Mouse (Mus musculus) v-Abl transformed pro-B cells (cell line): ENCODE results near the gene Cercam.
"Not testable (repeated sequence)": the region's sequence is repeated elsewhere in the genome, so short reads cannot be mapped to it uniquely, and the experiment has no call there.

Experiments
- in situ Hi-C, 2 experiments: fragments of 400-800 bp; cut with MboI; formaldehyde crosslinking; loops; one replicate each; pipeline ENCODE4 v1.15.1; 2025; ENCODE audit not compliant: unreplicated experiment in 2 of 2

Cercam gene

GRCm38 (mm10) chr2:29852957-29853485 is 15.9 kb upstream of the Cercam start:
- in situ Hi-C loops = no loop called here

GRCm38 (mm10) chr2:29853736-29854135 is 15.2 kb upstream of the Cercam start:
- in situ Hi-C loops = no loop called here

- in situ Hi-C loops = loop anchor here (5.0 kb wide), 2 partner anchors 38 to 88 kb away; no protein-coding TSS in a partner anchor
These were observed 13.3 kb upstream of the Cercam start for GRCm38 (mm10) chr2:29855585-29856210.

GRCm38 (mm10) chr2:29856451-29857260 is 12.3 kb upstream of the Cercam start:
- in situ Hi-C loops = loop anchor here (5.0 kb wide), 2 partner anchors 39 to 89 kb away; no protein-coding TSS in a partner anchor

- in situ Hi-C loops = loop anchor here (5.0 kb wide), 2 partner anchors 40 to 90 kb away; no protein-coding TSS in a partner anchor
These were observed 11.6 kb upstream of the Cercam start for GRCm38 (mm10) chr2:29857341-29857740.

- in situ Hi-C loops = loop anchor here (5.0 kb wide), 2 partner anchors 41 to 91 kb away; no protein-coding TSS in a partner anchor
These were observed 11.0 kb upstream of the Cercam start for GRCm38 (mm10) chr2:29857967-29858366.

- in situ Hi-C loops = loop anchor here (5.0 kb wide), 2 partner anchors 42 to 92 kb away; no protein-coding TSS in a partner anchor
These were observed 10.1 kb upstream of the Cercam start for GRCm38 (mm10) chr2:29858748-29859473.

GRCm38 (mm10) chr2:29865125-29865524 is 3.8 kb upstream of the Cercam start:
- in situ Hi-C loops = loop anchor here in 1 of 2 experiments (10.0 kb wide), 1 partner anchor 100 kb away; no protein-coding TSS in a partner anchor

GRCm38 (mm10) chr2:29869646-29870451 is 885 bp downstream of the Cercam start:
- in situ Hi-C loops = loop anchor here in 1 of 2 experiments (5.0 to 10.0 kb wide), 2 partner anchors 105 to 107 kb away; no protein-coding TSS in a partner anchor

GRCm38 (mm10) chr2:29872581-29873295 is 3.8 kb downstream of the Cercam start:
- in situ Hi-C loops = loop anchor here in 1 of 2 experiments (5.0 kb wide), 1 partner anchor 105 kb away; no protein-coding TSS in a partner anchor

GRCm38 (mm10) chr2:29873801-29874200 is 4.8 kb downstream of the Cercam start:
- in situ Hi-C loops = loop anchor here in 1 of 2 experiments (5.0 kb wide), 1 partner anchor 104 kb away; no protein-coding TSS in a partner anchor

GRCm38 (mm10) chr2:29878061-29878460 is 9.1 kb downstream of the Cercam start:
- in situ Hi-C loops = no loop called here

GRCm38 (mm10) chr2:29879191-29879590 is 10.2 kb downstream of the Cercam start:
- in situ Hi-C loops = no loop called here

GRCm38 (mm10) chr2:29879964-29880830 is 11.2 kb downstream of the Cercam start:
- in situ Hi-C loops = no loop called here

- in situ Hi-C loops = not testable (repeated sequence)
These were observed 17.8 kb downstream of the Cercam start for GRCm38 (mm10) chr2:29886659-29887292.

- in situ Hi-C loops = no loop called here
These were observed 20.3 kb downstream of the Cercam start, which contains the start of gene Odf2 for GRCm38 (mm10) chr2:29889066-29889944. TSS of gene Odf2 (plus strand) at chr2:29889221.
